Mouse (Mus musculus) forebrain, embryonic 12.5 days (tissue): ENCODE data around the gene Gpr4. TPM values are rescaled to one million over a fixed set of nuclear protein-coding genes. Genes with fewer than 3 reads are reported as not detected.

Experiments
- ATAC-seq: fragments of 200-750 bp; cut with Nextera tagmentation; 2 replicates; pipeline ENCODE4 v1.8.0; 2017; ENCODE audit warnings: moderate TSS enrichment; ENCODE audit not compliant: low FRiP score
- H3K27ac ChIP-seq: fragments of 300-500 bp; sonication (generic); 2 replicates; pipeline ENCODE4 v1.5.1; 2016; ENCODE audit warnings: mild to moderate bottlenecking
- H3K27me3 ChIP-seq: fragments of 300-500 bp; sonication (generic); 2 replicates; pipeline ENCODE4 v1.6.1; 2016; ENCODE audit warnings: mild to moderate bottlenecking
- H3K36me3 ChIP-seq: fragments of 300-500 bp; sonication (generic); replicated peaks from 2 replicates; pipeline ENCODE4 v1.6.1; 2016; ENCODE audit warnings: mild to moderate bottlenecking
- H3K4me1 ChIP-seq: fragments of 300-500 bp; sonication (generic); 2 replicates; pipeline ENCODE4 v1.6.1; 2016
- H3K4me2 ChIP-seq: fragments of 300-500 bp; sonication (generic); 2 replicates; pipeline ENCODE4 v1.6.1; 2016; ENCODE audit warnings: mild to moderate bottlenecking, moderate library complexity
- H3K4me3 ChIP-seq: fragments of 300-500 bp; sonication (generic); replicated peaks from 2 replicates; pipeline ENCODE4 v1.5.1; 2016; ENCODE audit warnings: mild to moderate bottlenecking
- H3K9ac ChIP-seq: fragments of 300-500 bp; sonication (generic); 2 replicates; pipeline ENCODE4 v1.6.1; 2016; ENCODE audit warnings: mild to moderate bottlenecking
- H3K9me3 ChIP-seq: fragments of 300-500 bp; sonication (generic); 2 replicates; pipeline ENCODE4 v1.6.1; 2016
- WGBS: fragments of 180-500 bp; shearing (Covaris S2); methylation state at CpG from one replicate; pipeline ENCODE4 v1.1.7; 2016; 5-methylcytosine and 5-hydroxymethylcytosine counted together
- polyA plus RNA-seq: library from polyadenylated mRNA; unstranded; fragments of >200 nt; fragmentation: Nextera tagmentation; extraction: Ambion mirVana; gene quantifications from 2 replicates; pipeline ENCODE4 v1.2.1, GENCODE M21; 2016

Gpr4 gene
- polyA plus RNA-seq, 1 experiment from 2014 or later = 1.6 TPM

DNA sequence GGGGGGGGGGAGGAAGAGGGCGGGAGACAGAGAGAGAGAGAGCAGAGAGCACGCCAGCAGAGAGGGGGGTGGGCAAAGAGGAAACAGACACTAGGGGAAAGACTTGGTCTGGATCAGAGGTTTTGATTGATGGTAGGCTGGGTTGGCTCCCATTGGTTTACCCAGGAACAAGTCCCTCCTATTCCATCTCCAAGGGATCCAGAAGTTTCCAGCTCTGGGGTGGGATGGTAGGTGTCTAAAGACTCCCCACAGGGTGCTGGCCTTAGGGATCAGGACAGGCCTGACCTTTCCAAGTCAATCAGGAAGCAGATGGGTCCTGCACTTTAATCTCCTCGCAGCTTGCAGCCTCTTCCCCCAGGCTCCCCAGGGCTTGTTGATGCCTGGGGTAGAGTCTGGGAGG is 5.6 kb downstream of the Gpr4 start:
- no peak for ATAC-seq
- Histone ChIP-seq H3K4me2 (no peak overlapping the region), H3K9me3 (no peaks in the 10 kb centered on the region), H3K27me3 (peaks cover 25% of the 10 kb centered on the region), H3K4me3 (no peak overlapping the region), H3K27ac (no peak overlapping the region), H3K4me1 (no peaks in the 10 kb centered on the region), H3K36me3 (no peaks in the 10 kb centered on the region), H3K9ac (no peak overlapping the region)
- 11% methylated on average over 2 of the region's 3 CpGs for WGBS

DNA sequence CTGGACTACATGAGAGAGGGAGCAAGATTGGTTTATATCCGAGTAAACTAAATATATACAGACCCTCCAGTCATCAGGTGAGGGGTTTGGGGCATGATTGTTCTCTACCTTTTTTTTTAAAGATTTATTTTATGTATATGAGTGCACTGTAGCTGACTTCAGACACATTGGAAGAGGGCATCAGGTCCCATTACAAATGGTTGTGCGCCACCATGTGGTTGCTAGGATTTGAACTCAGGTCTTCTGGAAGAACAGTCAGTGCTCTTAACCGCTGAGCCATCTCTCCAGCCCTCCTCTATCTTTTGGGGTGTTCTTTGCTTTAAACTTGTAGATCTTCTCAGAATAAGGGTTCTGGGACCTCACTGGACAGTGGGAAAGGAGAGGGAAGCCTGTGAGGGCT is 7.7 kb downstream of the Gpr4 start:
- H3K9me3 ChIP-seq = no peaks in the 10 kb centered on the region
- no peak for ATAC-seq
- 75% methylated on average over 3 of the region's 3 CpGs for WGBS

GRCm38 (mm10) chr7:19222189-19222588 is 9.9 kb downstream of the Gpr4 start:
- Histone ChIP-seq H3K36me3 (peaks cover 4% of the 10 kb centered on the region; the same call in 1 of the 2 replicates), H3K27ac (no peak overlapping the region), H3K27me3 (no peaks in the 10 kb centered on the region), H3K9ac (no peak overlapping the region), H3K4me3 (no peak overlapping the region), H3K9me3 (no peaks in the 10 kb centered on the region), H3K4me1 (peaks cover 7% of the 10 kb centered on the region), H3K4me2 (no peak overlapping the region)
- 91% methylated on average over 16 of the region's 16 CpGs for WGBS
- ATAC-seq = no peak

More for the DNA sequence above, 7.7 kb downstream of the Gpr4 start:
- Histone ChIP-seq H3K27ac (no peak overlapping the region), H3K4me1 (no peaks in the 10 kb centered on the region), H3K27me3 (peaks cover 15% of the 10 kb centered on the region; the same call in 1 of the 2 replicates), H3K4me2 (no peak overlapping the region), H3K4me3 (no peak overlapping the region), H3K9ac (no peak overlapping the region), H3K36me3 (no peaks in the 10 kb centered on the region)

DNA sequence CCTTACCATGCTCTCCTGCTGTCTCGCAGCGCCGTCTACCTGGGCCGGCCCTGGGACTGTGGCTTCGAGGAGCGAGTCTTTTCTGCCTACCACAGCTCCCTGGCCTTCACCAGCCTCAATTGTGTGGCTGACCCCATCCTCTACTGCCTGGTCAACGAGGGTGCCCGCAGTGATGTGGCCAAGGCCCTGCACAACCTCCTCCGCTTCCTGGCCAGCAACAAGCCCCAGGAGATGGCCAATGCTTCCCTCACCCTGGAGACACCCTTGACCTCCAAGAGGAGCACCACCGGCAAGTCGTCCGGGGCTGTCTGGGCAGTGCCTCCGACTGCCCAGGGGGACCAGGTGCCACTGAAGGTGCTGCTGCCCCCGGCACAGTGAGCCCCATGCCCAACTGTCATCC is 10.5 kb downstream of the Gpr4 start:
- Histone ChIP-seq H3K27me3 (no peaks in the 10 kb centered on the region), H3K36me3 (peaks cover 4% of the 10 kb centered on the region; the same call in 1 of the 2 replicates), H3K4me3 (no peak overlapping the region), H3K27ac (no peak overlapping the region), H3K4me1 (peaks cover 9% of the 10 kb centered on the region), H3K9me3 (no peaks in the 10 kb centered on the region), H3K4me2 (no peak overlapping the region), H3K9ac (no peak overlapping the region)
- ATAC-seq = no peak
- WGBS = 92% methylated on average over 14 of the region's 14 CpGs

- 86% methylated on average over 3 of the region's 4 CpGs for WGBS
- Histone ChIP-seq H3K4me2 (no peak overlapping the region), H3K4me1 (peaks cover 18% of the 10 kb centered on the region), H3K4me3 (no peak overlapping the region), H3K36me3 (peaks cover 4% of the 10 kb centered on the region; the same call in 1 of the 2 replicates), H3K27me3 (no peaks in the 10 kb centered on the region), H3K27ac (no peak overlapping the region), H3K9me3 (no peaks in the 10 kb centered on the region), H3K9ac (no peak overlapping the region)
- no peak for ATAC-seq
These were observed 12.6 kb downstream of the Gpr4 start for GRCm38 (mm10) chr7:19224933-19225332.

- peak overlapping the region; percentile 64 for H3K4me3 ChIP-seq
- peaks cover 16% of the 10 kb centered on the region for H3K36me3 ChIP-seq
- H3K4me2 ChIP-seq = peak overlapping the region; percentile 91
- H3K9ac ChIP-seq = peak overlapping the region; percentile 61
- no peaks in the 10 kb centered on the region for H3K9me3 ChIP-seq
- peak overlapping the region; percentile 100 for H3K27ac ChIP-seq
- H3K27me3 ChIP-seq = no peaks in the 10 kb centered on the region
- ATAC-seq = peak; percentile 30
- 21% methylated on average over 20 of the region's 20 CpGs for WGBS
- H3K4me1 ChIP-seq = peaks cover 24% of the 10 kb centered on the region
These were observed 14.8 kb downstream of the Gpr4 start for GRCm38 (mm10) chr7:19226817-19227797.

GRCm38 (mm10) chr7:19227883-19228792 is 15.8 kb downstream of the Gpr4 start, which contains the start of gene Opa3:
Gene Opa3 (plus strand): TSS chr7:19228334.
- WGBS = under 1% methylated on average over 89 of the region's 91 CpGs
- peak within 1 kb of the TSS; percentile 70 for H3K9ac ChIP-seq
- peak within 1 kb of the TSS; percentile 100 for H3K27ac ChIP-seq
- no peaks in the 10 kb centered on the region for H3K27me3 ChIP-seq
- peak within 1 kb of the TSS; percentile 64 for H3K4me3 ChIP-seq
- H3K4me2 ChIP-seq = peak within 1 kb of the TSS; percentile 91
- peaks cover 24% of the 10 kb centered on the region for H3K4me1 ChIP-seq
- peak; percentile 96 for ATAC-seq
- H3K36me3 ChIP-seq = peaks cover 18% of the 10 kb centered on the region
- H3K9me3 ChIP-seq = no peaks in the 10 kb centered on the region

DNA sequence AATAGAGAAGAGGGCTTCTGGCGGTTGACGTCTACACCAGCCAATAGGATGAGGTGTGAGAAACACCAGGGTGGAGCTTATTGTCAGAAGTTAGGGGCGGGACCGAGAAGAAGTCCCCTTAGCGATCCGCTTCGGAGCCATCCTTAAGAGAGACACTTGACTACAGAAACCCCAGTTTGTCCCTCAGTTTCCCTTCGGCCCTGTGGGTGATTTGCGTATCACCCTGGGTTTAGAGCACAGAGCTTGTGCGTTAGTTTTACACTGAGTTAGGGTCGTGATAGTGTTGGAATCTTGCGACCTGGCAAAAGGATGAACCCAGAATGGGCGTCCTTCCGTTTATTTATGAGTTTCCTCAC is 16.4 kb downstream of the Gpr4 start:
- peak overlapping the region; percentile 100 for H3K27ac ChIP-seq
- H3K9me3 ChIP-seq = no peaks in the 10 kb centered on the region
- peaks cover 22% of the 10 kb centered on the region for H3K36me3 ChIP-seq
- ATAC-seq = no peak
- peak overlapping the region; percentile 64 for H3K4me3 ChIP-seq
- H3K4me2 ChIP-seq = peak overlapping the region; percentile 91
- H3K4me1 ChIP-seq = peaks cover 24% of the 10 kb centered on the region
- peak overlapping the region; percentile 68 for H3K9ac ChIP-seq
- WGBS = 0% methylated on average over 14 of the region's 14 CpGs
- H3K27me3 ChIP-seq = no peaks in the 10 kb centered on the region

- Histone ChIP-seq H3K4me1 (peaks cover 24% of the 10 kb centered on the region), H3K9ac (peak overlapping the region; percentile 68), H3K4me3 (peak overlapping the region; percentile 64), H3K27me3 (no peaks in the 10 kb centered on the region), H3K4me2 (peak overlapping the region; percentile 91), H3K9me3 (no peaks in the 10 kb centered on the region), H3K27ac (peak overlapping the region; percentile 100; the same call in 1 of the 2 replicates), H3K36me3 (peaks cover 26% of the 10 kb centered on the region)
- WGBS = 51% methylated on average over 5 of the region's 5 CpGs
- no peak for ATAC-seq
These were observed 17.1 kb downstream of the Gpr4 start for GRCm38 (mm10) chr7:19229404-19229803.

DNA sequence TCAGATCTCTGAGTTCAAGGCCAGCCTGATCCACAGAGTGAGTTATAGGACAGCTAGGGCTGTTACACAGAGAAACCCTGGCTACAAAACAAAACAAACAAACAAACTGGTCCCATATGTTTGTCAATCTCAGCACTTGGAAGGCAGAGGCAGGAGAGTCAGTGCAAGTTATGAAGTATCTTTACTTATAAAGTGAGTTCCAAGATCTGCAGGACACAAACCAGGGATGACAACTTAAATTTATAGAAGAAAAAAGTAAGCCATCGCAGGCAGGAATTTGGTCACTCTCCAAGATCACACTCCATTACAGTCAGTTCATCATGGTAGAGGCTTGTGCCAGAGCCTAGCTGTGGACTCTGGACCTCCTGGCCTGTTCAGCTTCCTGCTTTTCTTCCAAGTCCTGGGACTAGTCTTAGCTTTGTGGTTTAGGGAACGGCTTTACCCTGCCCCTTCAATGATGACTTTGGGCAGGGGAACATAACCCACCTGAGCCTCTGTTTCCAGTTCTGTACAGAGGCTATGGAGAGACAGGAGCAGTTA is 17.8 kb downstream of the Gpr4 start:
- Histone ChIP-seq H3K4me1 (peaks cover 24% of the 10 kb centered on the region), H3K4me2 (0 out of 2 replicates have a peak overlapping the region, but pooled peaks have one; percentile 91), H3K27ac (no peak overlapping the region), H3K4me3 (no peak overlapping the region), H3K9me3 (no peaks in the 10 kb centered on the region), H3K9ac (0 out of 2 replicates have a peak overlapping the region, but pooled peaks have one; percentile 40), H3K36me3 (peaks cover 26% of the 10 kb centered on the region), H3K27me3 (no peaks in the 10 kb centered on the region)
- no peak for ATAC-seq
- WGBS = 97% methylated on average over 2 of the region's 2 CpGs

GRCm38 (mm10) chr7:19230899-19231298 is 18.6 kb downstream of the Gpr4 start:
- ATAC-seq = no peak
- H3K4me3 ChIP-seq = no peak overlapping the region
- no peak overlapping the region for H3K27ac ChIP-seq
- H3K4me2 ChIP-seq = no peak overlapping the region
- no peaks in the 10 kb centered on the region for H3K27me3 ChIP-seq
- whole genome bisulfite sequencing = 95% methylated on average over 5 of the region's 5 CpGs
- no peak overlapping the region for H3K9ac ChIP-seq
- no peaks in the 10 kb centered on the region for H3K9me3 ChIP-seq
- H3K36me3 ChIP-seq = peaks cover 23% of the 10 kb centered on the region
- peaks cover 24% of the 10 kb centered on the region for H3K4me1 ChIP-seq

GRCm38 (mm10) chr7:19231849-19232248 is 19.5 kb downstream of the Gpr4 start:
- 94% methylated on average over 3 of the region's 3 CpGs for WGBS
- Histone ChIP-seq H3K9ac (no peak overlapping the region), H3K4me1 (peaks cover 20% of the 10 kb centered on the region), H3K9me3 (no peaks in the 10 kb centered on the region), H3K36me3 (peaks cover 22% of the 10 kb centered on the region), H3K27me3 (no peaks in the 10 kb centered on the region), H3K4me3 (no peak overlapping the region), H3K27ac (no peak overlapping the region), H3K4me2 (no peak overlapping the region)
- ATAC-seq = no peak
